Mouse (Mus musculus): ENCODE data around the gene H1fx. TPM values are rescaled to one million over a fixed set of nuclear protein-coding genes. Genes with fewer than 3 reads are reported as not detected.

Gene H1fx
- not detected for polyA plus RNA-seq (2014; fragmentation: Illumina TruSeq; extraction: RNeasy Lipid Tissue Mini Kit (QIAGEN cat#74804); ENCODE audit: low read depth, low replicate concordance)

GRCm38 (mm10) chr6:87981547-87982256 is at the start of gene H1fx:
Gene H1fx, minus strand, starts transcription at chr6:87981637.

Other genes with a start within 250 kb of the H1fx start
- not detected for gene Gp9, start 203.6 kb downstream of the H1fx start, polyA plus RNA-seq (2014; fragmentation: Illumina TruSeq; extraction: RNeasy Lipid Tissue Mini Kit (QIAGEN cat#74804); ENCODE audit: low read depth, low replicate concordance)
- gene Rab43, start 169.5 kb downstream of the H1fx start, polyA plus RNA-seq (2014; fragmentation: Illumina TruSeq; extraction: RNeasy Lipid Tissue Mini Kit (QIAGEN cat#74804); ENCODE audit: low read depth, low replicate concordance) = 15.5 TPM
- not detected for gene Gm45140, start 145.8 kb downstream of the H1fx start, polyA plus RNA-seq (2014; fragmentation: Illumina TruSeq; extraction: RNeasy Lipid Tissue Mini Kit (QIAGEN cat#74804); ENCODE audit: low read depth, low replicate concordance)
- 19.4 TPM for gene Isy1, start 142.8 kb downstream of the H1fx start, polyA plus RNA-seq (2014; fragmentation: Illumina TruSeq; extraction: RNeasy Lipid Tissue Mini Kit (QIAGEN cat#74804); ENCODE audit: low read depth, low replicate concordance)
- 698 TPM for gene Cnbp, start 130.5 kb downstream of the H1fx start, polyA plus RNA-seq (2014; fragmentation: Illumina TruSeq; extraction: RNeasy Lipid Tissue Mini Kit (QIAGEN cat#74804); ENCODE audit: low read depth, low replicate concordance)
- 27.1 TPM for gene Copg1, start 93.8 kb downstream of the H1fx start, polyA plus RNA-seq (2014; fragmentation: Illumina TruSeq; extraction: RNeasy Lipid Tissue Mini Kit (QIAGEN cat#74804); ENCODE audit: low read depth, low replicate concordance)
- 7.0 TPM for gene Hmces, start 67.7 kb downstream of the H1fx start, polyA plus RNA-seq (2014; fragmentation: Illumina TruSeq; extraction: RNeasy Lipid Tissue Mini Kit (QIAGEN cat#74804); ENCODE audit: low read depth, low replicate concordance)
- gene Rab7, start 63.6 kb upstream of the H1fx start, polyA plus RNA-seq (2014; fragmentation: Illumina TruSeq; extraction: RNeasy Lipid Tissue Mini Kit (QIAGEN cat#74804); ENCODE audit: low read depth, low replicate concordance) = 290 TPM
- 114 TPM for gene Rpn1, start 102.8 kb upstream of the H1fx start, polyA plus RNA-seq (2014; fragmentation: Illumina TruSeq; extraction: RNeasy Lipid Tissue Mini Kit (QIAGEN cat#74804); ENCODE audit: low read depth, low replicate concordance)
- 0.85 TPM for gene Gata2, start 212.3 kb upstream of the H1fx start, polyA plus RNA-seq (2014; fragmentation: Illumina TruSeq; extraction: RNeasy Lipid Tissue Mini Kit (QIAGEN cat#74804); ENCODE audit: low read depth, low replicate concordance)
- not detected for gene Dnajb8, start 240.6 kb upstream of the H1fx start, polyA plus RNA-seq (2014; fragmentation: Illumina TruSeq; extraction: RNeasy Lipid Tissue Mini Kit (QIAGEN cat#74804); ENCODE audit: low read depth, low replicate concordance)